Mouse (Mus musculus) megakaryocyte, embryonic 14.5 days (primary cell): ENCODE data around the gene Hist1h4a.

Experiments
- FLI1 ChIP-seq: IDR thresholded peaks from 2 replicates; pipeline ENCODE4 v1.6.1; 2012; ENCODE audit warnings: low read length, inconsistent platforms, mixed read lengths
- GATA1 ChIP-seq: IDR thresholded peaks from 3 replicates; pipeline ENCODE4 v1.6.1; 2012; ENCODE audit warnings: mixed read lengths, low read length, inconsistent platforms, borderline replicate concordance

GRCm38 (mm10) chr13:23778339-23778738, 17.3 kb upstream of the Hist1h4a start:
- TF ChIP-seq GATA1 (no peak), FLI1 (no peak)
